Mouse (Mus musculus) stomach, postnatal 0 days (tissue): ENCODE data around the gene Adcy2. TPM values are rescaled to one million over a fixed set of nuclear protein-coding genes. Genes with fewer than 3 reads are reported as not detected.

ENCODE experiments used
- ATAC-seq: fragments of 200-750 bp; cut with Nextera tagmentation; 2 replicates; pipeline ENCODE4 v1.8.0; 2017; ENCODE audit not compliant: low FRiP score, low TSS enrichment
- DNase-seq: peaks from one replicate; pipeline ENCODE4 v3.0.0-alpha.2; 2016; ENCODE audit warnings: low spot score
- H3K27ac ChIP-seq: fragments of 300-500 bp; sonication (generic); replicated peaks from 2 replicates; pipeline ENCODE4 v1.5.1; 2014; ENCODE audit warnings: mild to moderate bottlenecking, control low read depth
- H3K27me3 ChIP-seq: fragments of 300-500 bp; sonication (generic); 2 replicates; pipeline ENCODE4 v1.6.1; 2014; ENCODE audit warnings: low read length; ENCODE audit not compliant: control insufficient read depth, insufficient read depth
- H3K36me3 ChIP-seq: fragments of 300-500 bp; sonication (generic); 2 replicates; pipeline ENCODE4 v1.6.1; 2014; ENCODE audit warnings: low read length, mixed read lengths; ENCODE audit not compliant: control insufficient read depth, insufficient read depth
- H3K4me1 ChIP-seq: fragments of 300-500 bp; sonication (generic); replicated peaks from 2 replicates; pipeline ENCODE4 v1.6.1; 2014; ENCODE audit warnings: antibody characterized with exemption; ENCODE audit not compliant: control insufficient read depth, insufficient read depth
- H3K4me2 ChIP-seq: fragments of 300-500 bp; sonication (generic); replicated peaks from 2 replicates; pipeline ENCODE4 v1.6.1; 2014; ENCODE audit warnings: low read depth, mild to moderate bottlenecking, control low read depth, moderate library complexity
- H3K4me3 ChIP-seq: fragments of 300-500 bp; sonication (generic); 2 replicates; pipeline ENCODE4 v1.5.1; 2014; ENCODE audit warnings: low read depth, low read length, control low read depth
- H3K9ac ChIP-seq: fragments of 300-500 bp; sonication (generic); 2 replicates; pipeline ENCODE4 v1.6.1; 2014; ENCODE audit warnings: mild to moderate bottlenecking, low read length, control low read depth, mixed read lengths
- H3K9me3 ChIP-seq: fragments of 300-500 bp; sonication (generic); 2 replicates; pipeline ENCODE4 v1.6.1; 2016; ENCODE audit warnings: low read length; ENCODE audit not compliant: control insufficient read depth
- CTCF ChIP-seq: IDR thresholded peaks from 2 replicates; pipeline ENCODE4 v1.5.1; 2016; ENCODE audit warnings: antibody characterized with exemption, low read depth, mild to moderate bottlenecking, moderate library complexity
- EP300 ChIP-seq: optimal IDR thresholded peaks from 2 replicates; pipeline ENCODE3; 2016; ENCODE audit warnings: antibody characterized with exemption
- WGBS: fragments of 180-500 bp; shearing (Covaris S2); extraction: QIAGEN DNeasy Blood & Tissue Kit; methylation state at CpG from one replicate; pipeline ENCODE4 v1.1.7; 2014; 5-methylcytosine and 5-hydroxymethylcytosine counted together
- polyA plus RNA-seq: library from polyadenylated mRNA; unstranded; fragments of >200 nt; fragmentation: Nextera tagmentation; extraction: Ambion mirVana; gene quantifications from 2 replicates; pipeline ENCODE4 v1.2.1, GENCODE M21; 2015

Gene Adcy2
- 3.7 and 4.3 TPM in 2 replicates for polyA plus RNA-seq

DNA sequence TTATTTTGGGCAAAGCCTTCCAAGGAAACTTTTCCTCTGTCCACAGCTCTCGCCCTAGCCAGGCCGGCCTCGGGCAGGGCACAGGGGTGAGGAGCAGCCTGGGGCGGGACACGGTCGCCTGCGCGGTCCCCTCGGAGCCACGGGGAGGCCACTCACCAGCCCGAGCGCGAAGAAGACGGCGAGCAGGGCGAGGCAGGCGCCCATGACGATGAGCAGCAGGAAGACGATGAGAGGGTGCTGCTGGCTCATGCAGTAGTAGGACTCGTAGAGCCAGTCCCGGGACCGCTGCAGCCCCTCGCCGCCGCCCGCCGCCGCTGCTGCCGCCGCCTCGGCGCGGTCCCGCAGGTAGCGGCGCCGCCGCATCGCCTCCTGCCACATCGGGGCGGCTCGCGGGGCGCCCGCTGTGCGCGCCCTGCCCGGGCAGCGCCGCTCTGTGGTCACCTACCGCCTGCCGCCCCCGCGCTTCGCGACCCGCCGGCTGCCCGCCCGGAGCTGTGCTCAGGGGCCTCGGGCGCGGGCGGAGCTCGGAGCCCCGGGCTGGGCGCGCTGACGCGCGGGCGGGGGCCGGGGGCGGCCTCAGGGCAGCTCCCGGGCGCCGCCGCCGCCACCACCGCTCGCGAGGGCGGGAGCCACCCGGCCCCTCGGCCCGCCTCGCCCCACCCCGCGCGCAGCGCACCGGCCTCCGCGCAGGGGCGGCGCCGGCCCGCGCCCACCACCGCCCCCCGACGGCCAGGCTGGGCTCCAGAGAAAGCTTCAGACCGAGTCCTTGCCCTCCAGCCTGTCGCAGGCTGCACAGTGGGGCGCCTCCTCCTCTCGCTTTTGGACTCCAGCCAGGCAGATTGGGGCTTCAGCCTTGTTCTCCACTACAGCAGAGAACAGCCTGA lies at the start of gene Adcy2:
Gene Adcy2, minus strand, starts transcription at position 624 of the 884 bp plus-strand sequence.
- DNase-seq, result peak; percentile 83
- TF ChIP-seq CTCF, result peak; percentile 39
- no peak for TF ChIP-seq EP300

GRCm38 (mm10) chr13:69036991-69037597 lies 37.8 kb upstream of the Adcy2 start:
- no peak overlapping the region for H3K27ac ChIP-seq
- no peak overlapping the region for H3K9ac ChIP-seq
- H3K36me3 ChIP-seq, result no peaks in the 10 kb centered on the region
- no peak for ATAC-seq
- TF ChIP-seq CTCF (no peak), EP300 (no peak)
- WGBS, result 80% methylated on average over 5 of the region's 5 CpGs
- H3K27me3 ChIP-seq, result no peaks in the 10 kb centered on the region
- DNase-seq, result no peak
- no peak overlapping the region for H3K4me3 ChIP-seq
- H3K4me1 ChIP-seq, result no peaks in the 10 kb centered on the region
- H3K4me2 ChIP-seq, result no peak overlapping the region
- H3K9me3 ChIP-seq, result no peaks in the 10 kb centered on the region

More for the DNA sequence above, at the start of gene Adcy2:
- Histone ChIP-seq H3K9me3 (no peaks in the 10 kb centered on the region), H3K36me3 (no peaks in the 10 kb centered on the region), H3K27me3 (no peaks in the 10 kb centered on the region), H3K4me3 (peak within 1 kb of the TSS; percentile 58), H3K4me1 (no peaks in the 10 kb centered on the region), H3K27ac (peak within 1 kb of the TSS; percentile 66), H3K9ac (peak within 1 kb of the TSS; percentile 63), H3K4me2 (peak within 1 kb of the TSS; percentile 85)
- ATAC-seq, result peak; percentile 80
- WGBS, result under 1% methylated on average over 41 of the region's 106 CpGs

DNA sequence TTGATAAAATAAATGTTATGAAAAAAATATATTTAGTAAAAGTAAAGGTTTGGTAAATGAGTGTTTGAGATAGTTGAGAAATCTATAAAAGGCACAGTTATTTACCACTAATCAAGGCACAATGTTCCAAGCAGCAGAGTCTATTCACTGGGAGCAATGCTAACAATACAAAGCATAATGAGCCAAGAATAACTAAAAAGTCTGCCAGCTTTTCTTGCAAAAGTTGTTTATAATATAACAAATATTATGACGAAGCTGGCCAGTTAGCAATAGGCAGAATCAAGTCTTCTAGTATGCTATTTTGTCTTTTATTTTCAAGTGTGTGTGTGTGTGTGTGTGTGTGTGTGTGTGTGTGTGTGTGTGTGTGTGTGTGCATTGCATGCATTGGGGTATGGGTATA lies 35.3 kb upstream of the Adcy2 start:
- Histone ChIP-seq H3K9me3 (no peaks in the 10 kb centered on the region), H3K4me3 (no peak overlapping the region), H3K9ac (no peak overlapping the region), H3K27me3 (no peaks in the 10 kb centered on the region), H3K36me3 (no peaks in the 10 kb centered on the region), H3K4me2 (no peak overlapping the region), H3K4me1 (no peaks in the 10 kb centered on the region), H3K27ac (no peak overlapping the region)
- ATAC-seq (no peak), DNase-seq (no peak)
- 43% methylated on average over 1 of the region's 1 CpGs for WGBS
- no peak for TF ChIP-seq EP300
- no peak for TF ChIP-seq CTCF

GRCm38 (mm10) chr13:69033532-69033931 lies 34.2 kb upstream of the Adcy2 start:
- Histone ChIP-seq H3K4me1 (no peaks in the 10 kb centered on the region), H3K36me3 (no peaks in the 10 kb centered on the region), H3K4me2 (no peak overlapping the region), H3K4me3 (no peak overlapping the region), H3K9me3 (no peaks in the 10 kb centered on the region), H3K27ac (no peak overlapping the region), H3K9ac (no peak overlapping the region), H3K27me3 (no peaks in the 10 kb centered on the region)
- 67% methylated on average over 7 of the region's 7 CpGs for WGBS
- TF ChIP-seq EP300 (no peak), CTCF (no peak)
- DNase-seq (no peak), ATAC-seq (no peak; the same call in 1 of the 2 replicates)

- DNase-seq (peak; percentile 56), ATAC-seq (peak; percentile 98)
- 56% methylated on average over 4 of the region's 4 CpGs for WGBS
These were observed 29.9 kb upstream of the Adcy2 start for GRCm38 (mm10) chr13:69029078-69029757.

More at GRCm38 (mm10) chr13:69029078-69029757, 29.9 kb upstream of the Adcy2 start:
- H3K4me3 ChIP-seq, result no peak overlapping the region
- no peaks in the 10 kb centered on the region for H3K9me3 ChIP-seq
- no peak overlapping the region for H3K4me2 ChIP-seq
- TF ChIP-seq EP300, result no peak
- H3K9ac ChIP-seq, result no peak overlapping the region
- peak overlapping the region; percentile 30; the same call in 1 of the 2 replicates for H3K27ac ChIP-seq
- no peaks in the 10 kb centered on the region for H3K27me3 ChIP-seq
- H3K36me3 ChIP-seq, result no peaks in the 10 kb centered on the region
- no peaks in the 10 kb centered on the region for H3K4me1 ChIP-seq
